Mouse (Mus musculus) stomach, embryonic 16.5 days (tissue): Measurements from ENCODE around the gene Nnat. TPM values are rescaled to one million over a fixed set of nuclear protein-coding genes. Genes with fewer than 3 reads are reported as not detected.

ENCODE experiments used
- ATAC-seq: fragments of 200-750 bp; cut with Nextera tagmentation; 2 replicates; pipeline ENCODE4 v1.8.0; 2017; ENCODE audit warnings: moderate number of reproducible peaks, moderate TSS enrichment; ENCODE audit not compliant: insufficient read depth, low FRiP score
- H3K27ac ChIP-seq: fragments of 300-500 bp; sonication (generic); 2 replicates; pipeline ENCODE4 v1.5.1; 2014; ENCODE audit warnings: low read length
- H3K27me3 ChIP-seq: fragments of 300-500 bp; sonication (generic); 2 replicates; pipeline ENCODE4 v1.6.1; 2014; ENCODE audit warnings: low read length, control low read depth, mixed read lengths; ENCODE audit not compliant: control insufficient read depth, insufficient read depth
- H3K36me3 ChIP-seq: fragments of 300-500 bp; sonication (generic); 2 replicates; pipeline ENCODE4 v1.6.1; 2014; ENCODE audit warnings: low read length; ENCODE audit not compliant: control insufficient read depth, insufficient read depth
- H3K4me1 ChIP-seq: fragments of 300-500 bp; sonication (generic); 2 replicates; pipeline ENCODE4 v1.6.1; 2014; ENCODE audit warnings: low read length, control low read depth, mixed read lengths; ENCODE audit not compliant: control insufficient read depth, insufficient read depth
- H3K4me2 ChIP-seq: fragments of 300-500 bp; sonication (generic); 2 replicates; pipeline ENCODE4 v1.6.1; 2014; ENCODE audit warnings: low read depth, low read length, mixed read lengths
- H3K4me3 ChIP-seq: fragments of 300-500 bp; sonication (generic); replicated peaks from 2 replicates; pipeline ENCODE4 v1.5.1; 2014; ENCODE audit warnings: mild to moderate bottlenecking, low read length
- H3K9ac ChIP-seq: fragments of 300-500 bp; sonication (generic); 2 replicates; pipeline ENCODE4 v1.6.1; 2014; ENCODE audit warnings: low read length
- H3K9me3 ChIP-seq: fragments of 300-500 bp; sonication (generic); replicated peaks from 2 replicates; pipeline ENCODE4 v1.6.1; 2016; ENCODE audit warnings: low read length, control low read depth; ENCODE audit not compliant: control insufficient read depth
- WGBS: fragments of 180-500 bp; shearing (Covaris S2); extraction: QIAGEN DNeasy Blood & Tissue Kit; methylation state at CpG from one replicate; pipeline ENCODE4 v1.1.7; 2014; 5-methylcytosine and 5-hydroxymethylcytosine counted together
- polyA plus RNA-seq: library from polyadenylated mRNA; unstranded; fragments of >200 nt; fragmentation: Nextera tagmentation; extraction: Ambion mirVana; gene quantifications from 2 replicates; pipeline ENCODE4 v1.2.1, GENCODE M21; 2015

Gene Nnat
- polyA plus RNA-seq, 1 experiment from 2014 or later, result 304 TPM

DNA sequence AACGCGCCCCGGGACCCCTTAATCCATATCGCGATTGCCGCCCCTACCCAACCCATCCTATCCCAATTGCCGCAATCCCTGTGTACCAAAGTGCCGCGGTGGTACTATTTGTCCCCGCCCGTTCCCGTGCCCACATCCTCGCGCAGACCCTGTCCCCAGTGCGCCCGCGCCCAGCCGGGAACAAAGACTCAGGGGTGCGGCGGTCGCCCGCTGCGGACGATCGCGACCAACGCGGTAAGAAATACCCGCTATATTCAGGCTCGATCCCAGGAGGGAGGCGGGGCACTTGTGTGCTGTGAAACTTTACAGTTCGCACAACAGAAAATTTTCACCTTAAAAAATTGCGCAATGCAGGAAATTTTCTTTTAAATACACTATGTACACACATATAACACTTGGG, 424 bp downstream of the Nnat start:
- H3K9ac ChIP-seq, result peak overlapping the region; percentile 65
- peaks cover 34% of the 10 kb centered on the region for H3K36me3 ChIP-seq
- peaks cover 20% of the 10 kb centered on the region for H3K4me1 ChIP-seq
- H3K27me3 ChIP-seq, result no peaks in the 10 kb centered on the region
- peak overlapping the region; percentile 74 for H3K4me2 ChIP-seq
- H3K27ac ChIP-seq, result peak overlapping the region; percentile 17; the same call in 1 of the 2 replicates
- peak overlapping the region; percentile 50 for H3K4me3 ChIP-seq
- H3K9me3 ChIP-seq, result peaks cover 20% of the 10 kb centered on the region
- WGBS, result 46% methylated on average over 33 of the region's 33 CpGs
- no peak for ATAC-seq

DNA sequence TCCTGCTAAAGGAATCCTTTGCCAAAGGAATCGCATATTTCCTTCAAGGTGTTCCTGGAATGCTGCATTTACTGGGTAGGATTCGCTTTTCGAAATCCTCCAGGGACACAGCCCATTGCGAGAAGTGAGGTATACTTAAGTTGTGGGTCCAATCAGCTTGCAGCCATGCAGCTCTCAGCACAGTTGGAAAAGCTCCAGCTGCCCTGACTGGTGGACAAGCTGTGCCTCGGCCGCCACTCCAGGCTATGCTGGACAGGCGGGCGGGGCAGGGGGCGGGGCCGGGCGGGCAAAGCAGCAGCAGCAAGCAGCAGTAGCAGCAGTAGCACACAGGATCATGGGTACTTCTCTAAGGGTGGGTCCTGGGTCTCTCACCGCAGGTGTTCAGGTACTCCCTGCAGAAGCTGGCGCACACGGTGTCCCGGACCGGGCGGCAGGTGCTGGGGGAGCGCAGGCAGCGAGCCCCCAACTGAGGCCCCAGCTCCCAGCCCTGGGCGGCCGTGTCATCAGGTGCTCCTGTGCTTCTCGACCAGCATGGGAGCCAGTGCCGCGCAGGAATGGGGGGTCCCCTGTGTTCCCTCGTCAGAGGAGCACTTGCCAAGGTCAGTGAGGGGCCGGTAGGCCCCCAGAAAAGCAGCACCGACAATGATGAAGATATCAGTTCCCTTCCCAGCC, 1.4 kb downstream of the Nnat start:
- Histone ChIP-seq H3K27me3 (no peaks in the 10 kb centered on the region), H3K4me1 (peaks cover 15% of the 10 kb centered on the region), H3K4me2 (peak overlapping the region; percentile 74), H3K9me3 (peaks cover 20% of the 10 kb centered on the region), H3K27ac (no peak overlapping the region; the same call in 1 of the 2 replicates), H3K4me3 (peak overlapping the region; percentile 42), H3K36me3 (peaks cover 34% of the 10 kb centered on the region), H3K9ac (peak overlapping the region; percentile 44; the same call in 1 of the 2 replicates)
- ATAC-seq, result peak; percentile 79
- 50% methylated on average over 27 of the region's 27 CpGs for WGBS

DNA sequence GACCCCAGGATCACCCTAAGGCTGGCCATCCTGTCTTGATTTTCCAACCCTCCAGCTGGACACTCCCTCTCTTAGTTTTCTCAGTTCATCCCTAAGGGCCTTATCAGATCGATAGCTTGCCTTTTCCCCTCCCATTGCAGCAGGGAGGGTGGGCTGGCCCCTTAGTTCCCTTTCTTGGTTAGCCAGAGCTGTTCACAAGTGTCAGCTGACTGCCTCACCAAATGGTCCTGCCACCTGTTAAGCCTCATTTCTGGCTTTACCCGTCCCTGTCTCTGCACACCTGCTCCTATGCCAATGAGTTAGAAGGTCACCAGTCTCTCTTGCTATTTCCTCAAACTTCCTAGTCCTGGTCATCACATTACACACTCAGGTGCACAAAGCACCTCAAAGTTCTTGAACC, 3.2 kb downstream of the Nnat start:
- H3K36me3 ChIP-seq, result peaks cover 22% of the 10 kb centered on the region
- H3K4me3 ChIP-seq, result no peak overlapping the region
- 46% methylated on average over 2 of the region's 2 CpGs for WGBS

DNA sequence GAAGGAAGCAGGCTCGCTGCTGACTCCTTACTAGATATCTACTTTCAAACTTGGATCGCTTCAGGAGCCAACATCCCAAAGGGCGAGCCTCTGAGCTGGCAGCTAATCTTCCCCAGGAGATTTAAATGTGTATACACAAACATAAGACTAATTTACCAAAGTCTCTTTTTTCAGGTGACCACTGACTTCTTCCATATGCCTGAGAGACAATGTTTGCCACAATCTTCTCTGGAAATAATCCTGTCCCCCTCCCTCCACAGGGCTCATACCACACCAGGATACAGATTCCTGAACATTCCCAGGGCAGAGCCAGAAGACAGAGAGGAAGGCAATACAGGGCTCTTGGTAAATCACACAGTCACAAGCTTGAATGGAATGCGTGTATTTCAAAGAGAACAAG, 4.8 kb downstream of the Nnat start:
- no peak overlapping the region for H3K4me3 ChIP-seq
- ATAC-seq, result no peak
- peak overlapping the region; percentile 68 for H3K4me2 ChIP-seq
- H3K9ac ChIP-seq, result no peak overlapping the region; the same call in 1 of the 2 replicates
- no peak overlapping the region for H3K27ac ChIP-seq
- no peaks in the 10 kb centered on the region for H3K27me3 ChIP-seq
- peaks cover 8% of the 10 kb centered on the region for H3K9me3 ChIP-seq
- peaks cover 9% of the 10 kb centered on the region for H3K36me3 ChIP-seq
- 64% methylated on average over 4 of the region's 4 CpGs for WGBS
- H3K4me1 ChIP-seq, result peaks cover 13% of the 10 kb centered on the region

More for the DNA sequence above, 3.2 kb downstream of the Nnat start:
- no peak overlapping the region for H3K4me2 ChIP-seq
- no peak for ATAC-seq
- peaks cover 13% of the 10 kb centered on the region for H3K4me1 ChIP-seq
- no peak overlapping the region for H3K9ac ChIP-seq
- no peaks in the 10 kb centered on the region for H3K27me3 ChIP-seq
- no peak overlapping the region for H3K27ac ChIP-seq
- H3K9me3 ChIP-seq, result peaks cover 20% of the 10 kb centered on the region

DNA sequence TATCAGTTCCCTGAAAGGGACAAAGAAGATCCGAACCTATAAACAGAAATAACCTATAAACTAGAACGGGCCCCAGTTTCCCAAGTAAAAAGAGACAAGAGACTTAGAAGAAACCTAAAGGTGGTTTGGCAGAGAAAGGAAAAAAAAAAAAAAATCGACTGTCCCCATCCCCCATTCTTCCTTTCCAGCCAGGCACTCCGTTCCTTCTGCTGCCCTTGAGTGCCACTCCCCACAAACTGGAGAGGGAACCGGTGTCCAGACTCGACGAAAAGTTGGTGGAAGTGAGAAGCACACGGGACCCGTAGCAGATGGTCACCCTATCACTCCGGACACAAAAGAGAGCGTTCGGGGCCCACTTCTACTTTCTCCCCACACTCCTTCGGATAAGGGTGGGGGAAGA, 5.6 kb downstream of the Nnat start:
- peak overlapping the region; percentile 85 for H3K9ac ChIP-seq
- H3K27me3 ChIP-seq, result no peaks in the 10 kb centered on the region
- peak overlapping the region; percentile 68 for H3K4me2 ChIP-seq
- H3K36me3 ChIP-seq, result peaks cover 8% of the 10 kb centered on the region
- peaks cover under 1% of the 10 kb centered on the region; the same call in 1 of the 2 replicates for H3K9me3 ChIP-seq
- peaks cover 13% of the 10 kb centered on the region for H3K4me1 ChIP-seq
- H3K27ac ChIP-seq, result peak overlapping the region; percentile 92; the same call in 1 of the 2 replicates
- H3K4me3 ChIP-seq, result peak overlapping the region; percentile 79
- no peak for ATAC-seq
- WGBS, result 8% methylated on average over 13 of the region's 13 CpGs

DNA sequence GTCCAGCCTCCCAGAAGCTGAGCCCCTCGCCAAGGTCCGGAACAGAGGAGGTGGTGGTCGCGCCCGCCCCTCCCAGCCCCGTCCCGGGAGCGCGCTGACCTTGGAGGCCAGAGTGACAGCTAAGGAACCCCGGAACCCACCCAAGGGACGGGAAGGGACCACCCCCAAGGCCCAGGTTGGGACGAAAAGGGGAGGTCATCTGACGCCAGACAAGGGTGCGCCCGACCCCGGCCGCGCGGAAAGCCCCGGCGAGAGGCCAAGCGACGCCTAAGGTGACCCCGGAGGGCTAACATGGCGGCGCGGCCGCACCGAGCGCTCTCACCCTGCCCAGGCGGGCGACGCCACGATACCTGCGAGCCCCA, 6.0 kb downstream of the Nnat start:
- peaks cover 13% of the 10 kb centered on the region for H3K4me1 ChIP-seq
- H3K9me3 ChIP-seq, result no peaks in the 10 kb centered on the region; the same call in 1 of the 2 replicates
- peaks cover 8% of the 10 kb centered on the region for H3K36me3 ChIP-seq
- WGBS, result 0% methylated on average over 35 of the region's 35 CpGs
- peak overlapping the region; percentile 68 for H3K4me2 ChIP-seq
- no peaks in the 10 kb centered on the region for H3K27me3 ChIP-seq
- H3K4me3 ChIP-seq, result peak overlapping the region; percentile 79
- peak overlapping the region; percentile 92 for H3K27ac ChIP-seq
- peak; percentile 30; the same call in 1 of the 2 replicates for ATAC-seq
- H3K9ac ChIP-seq, result peak overlapping the region; percentile 85

DNA sequence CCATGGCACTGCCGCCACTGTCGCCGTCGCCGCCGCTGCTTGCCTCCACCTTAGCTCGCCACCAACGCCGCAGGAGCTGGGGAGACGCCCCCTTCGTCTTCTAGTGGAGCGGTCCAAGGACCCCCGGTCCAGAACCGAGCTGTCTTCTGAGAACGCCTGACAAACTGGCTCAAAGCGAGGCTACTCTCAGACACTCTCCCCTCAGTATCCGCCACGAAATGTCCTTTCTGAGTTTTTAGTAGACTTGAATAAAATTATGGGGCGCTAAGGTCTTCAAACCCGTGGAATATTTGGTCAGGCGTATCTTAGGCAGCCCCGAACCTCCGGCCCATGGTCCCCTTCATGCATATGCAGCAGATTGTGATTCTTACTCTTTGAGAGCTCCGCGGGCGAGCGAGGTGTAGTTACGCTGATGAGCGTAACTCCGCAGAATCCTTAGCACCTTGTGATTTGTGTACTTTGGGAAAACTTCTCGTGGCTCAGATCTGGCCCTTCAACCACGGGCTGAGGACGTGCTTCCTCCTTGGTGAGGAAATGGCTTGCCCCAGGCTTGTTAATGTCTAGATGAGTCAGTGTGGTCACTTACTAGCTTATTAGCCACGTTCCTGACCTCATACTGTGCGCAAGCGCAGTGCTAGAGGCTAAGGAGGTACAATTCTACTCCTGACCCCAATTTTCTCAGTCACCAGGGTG, 6.5 kb downstream of the Nnat start:
- peaks cover 13% of the 10 kb centered on the region for H3K4me1 ChIP-seq
- peak overlapping the region; percentile 80 for H3K4me2 ChIP-seq
- H3K27ac ChIP-seq, result peak overlapping the region; percentile 92
- peak overlapping the region; percentile 85 for H3K9ac ChIP-seq
- H3K36me3 ChIP-seq, result peaks cover 3% of the 10 kb centered on the region; the same call in 1 of the 2 replicates
- H3K27me3 ChIP-seq, result no peaks in the 10 kb centered on the region
- peak; percentile 83 for ATAC-seq
- peak overlapping the region; percentile 79 for H3K4me3 ChIP-seq
- no peaks in the 10 kb centered on the region for H3K9me3 ChIP-seq
- WGBS, result under 1% methylated on average over 36 of the region's 36 CpGs

DNA sequence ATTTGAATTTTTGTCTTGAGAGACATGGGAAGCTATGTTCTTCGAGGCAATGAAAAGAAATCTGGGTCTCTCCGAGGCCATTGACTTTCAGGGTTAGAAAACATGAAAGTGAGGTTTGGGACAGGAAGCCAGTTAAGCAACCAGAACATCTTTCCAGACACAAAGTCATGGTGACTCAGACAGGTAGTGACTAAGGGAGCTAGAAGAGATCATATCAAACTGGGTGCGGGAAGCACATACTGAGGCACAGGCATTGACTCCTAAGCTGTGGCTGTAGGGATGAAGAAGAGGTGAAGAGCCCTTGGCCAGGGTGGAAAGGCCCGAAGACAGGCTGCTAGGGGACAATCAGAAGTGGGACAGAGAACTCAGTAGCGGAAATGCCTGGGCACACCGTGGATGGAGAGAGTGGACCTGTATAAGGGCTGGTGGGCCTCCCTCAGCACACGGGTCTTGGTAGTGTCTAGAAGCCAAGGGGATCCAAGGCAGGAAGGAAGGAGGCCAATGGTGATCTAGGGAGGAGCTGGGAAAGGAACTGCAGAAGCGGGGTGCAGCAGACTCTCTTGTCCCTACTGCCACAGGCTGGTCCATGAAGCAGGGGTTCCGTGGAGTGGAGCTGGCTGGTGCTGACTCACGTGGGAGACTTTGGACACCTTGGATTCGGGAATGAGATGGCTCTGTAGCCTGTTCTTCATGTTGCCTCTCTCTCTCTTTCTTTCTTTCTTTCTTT, 7.5 kb downstream of the Nnat start:
- Histone ChIP-seq H3K27ac (peak overlapping the region; percentile 92), H3K27me3 (no peaks in the 10 kb centered on the region), H3K4me3 (peak overlapping the region; percentile 79), H3K4me1 (peaks cover 13% of the 10 kb centered on the region), H3K36me3 (no peaks in the 10 kb centered on the region), H3K9me3 (no peaks in the 10 kb centered on the region), H3K9ac (peak overlapping the region; percentile 85), H3K4me2 (peak overlapping the region; percentile 80)
- ATAC-seq, result no peak
- WGBS, result 84% methylated on average over 11 of the region's 11 CpGs

DNA sequence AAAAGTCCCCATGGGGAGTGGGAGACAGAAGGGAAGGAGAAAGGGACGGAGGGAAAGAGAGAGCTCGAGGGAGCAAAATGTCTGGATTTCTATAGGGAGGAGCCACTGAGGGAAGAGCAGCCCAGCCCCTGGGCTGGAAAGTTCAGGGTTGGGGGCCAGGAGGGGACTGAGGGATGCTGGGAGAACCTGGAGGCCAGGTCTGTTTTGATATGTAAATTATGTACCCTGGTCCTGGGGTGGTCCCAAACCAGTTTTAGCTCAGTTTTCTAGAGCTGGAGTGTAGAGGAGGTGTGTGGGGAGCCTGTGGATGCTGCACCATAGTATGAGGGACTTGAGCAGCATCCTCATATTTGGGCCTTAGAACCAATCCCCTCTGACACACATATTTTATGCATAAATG, 9.0 kb downstream of the Nnat start:
- no peak overlapping the region for H3K4me3 ChIP-seq
- no peaks in the 10 kb centered on the region for H3K36me3 ChIP-seq
- H3K4me1 ChIP-seq, result peaks cover 13% of the 10 kb centered on the region
- no peak overlapping the region for H3K27ac ChIP-seq
- H3K9ac ChIP-seq, result no peak overlapping the region
- no peaks in the 10 kb centered on the region for H3K9me3 ChIP-seq
- no peaks in the 10 kb centered on the region for H3K27me3 ChIP-seq
- H3K4me2 ChIP-seq, result no peak overlapping the region
- ATAC-seq, result no peak
- WGBS, result 27% methylated on average over 2 of the region's 2 CpGs
